Mouse (Mus musculus) liver, adult 2 months (tissue): ENCODE data around the gene Gm5737. TPM values are rescaled to one million over a fixed set of nuclear protein-coding genes. Genes with fewer than 3 reads are reported as not detected.

ENCODE experiments used
- DNase-seq: peaks from one replicate; pipeline ENCODE4 v3.0.0-alpha.2; 2011; ENCODE audit warnings: low read depth, low spot score; ENCODE audit errors: extremely low read depth
- H3K27ac ChIP-seq: fragments of 200-500 bp; replicated peaks from 2 replicates; pipeline ENCODE4 v1.5.1; 2012; ENCODE audit warnings: low read depth, mild to moderate bottlenecking, control low read depth, inconsistent platforms, low read length; ENCODE audit not compliant: insufficient read depth
- H3K27me3 ChIP-seq: fragments of 200-500 bp; 2 replicates; pipeline ENCODE4 v1.6.1; 2012; ENCODE audit warnings: mild to moderate bottlenecking, moderate library complexity, low read length, inconsistent platforms; ENCODE audit not compliant: control insufficient read depth, insufficient read depth
- H3K36me3 ChIP-seq: fragments of 200-500 bp; 2 replicates; pipeline ENCODE4 v1.6.1; 2012; ENCODE audit warnings: low read length, inconsistent platforms; ENCODE audit not compliant: control insufficient read depth, insufficient read depth
- H3K4me1 ChIP-seq: fragments of 200-500 bp; 2 replicates; pipeline ENCODE4 v1.6.1; 2011; ENCODE audit warnings: low read length; ENCODE audit not compliant: control insufficient read depth, insufficient read depth
- H3K4me3 ChIP-seq: fragments of 200-500 bp; 2 replicates; pipeline ENCODE4 v1.5.1; 2011; ENCODE audit warnings: low read depth, mild to moderate bottlenecking, control low read depth, low read length, moderate library complexity; ENCODE audit not compliant: insufficient read depth
- H3K79me2 ChIP-seq: fragments of 200-500 bp; 2 replicates; pipeline ENCODE4 v1.6.1; 2012; ENCODE audit warnings: inconsistent platforms, mild to moderate bottlenecking, low read length, moderate library complexity; ENCODE audit not compliant: control insufficient read depth, insufficient read depth
- H3K9ac ChIP-seq: fragments of 200-500 bp; 2 replicates; pipeline ENCODE4 v1.6.1; 2012; ENCODE audit warnings: low read depth, mild to moderate bottlenecking, control low read depth, inconsistent platforms, low read length
- CTCF ChIP-seq: fragments of 200-500 bp; IDR thresholded peaks from 2 replicates; pipeline ENCODE4 v1.5.1; 2011; ENCODE audit warnings: low read depth, low read length, control low read depth
- POLR2A ChIP-seq: fragments of 200-500 bp; IDR thresholded peaks from 2 replicates; pipeline ENCODE4 v1.6.1; 2011; ENCODE audit warnings: low read length, control low read depth; ENCODE audit not compliant: insufficient read depth; ENCODE audit errors: extremely low read depth
- WGBS: fragments of 180-500 bp; shearing (Covaris S2); methylation state at CpG from one replicate; pipeline ENCODE4 v1.1.7; 2018; 5-methylcytosine and 5-hydroxymethylcytosine counted together
- polyA plus RNA-seq: library from polyadenylated mRNA; depleted of rRNA; stranded (reverse); fragments of >200 nt; gene quantifications from 2 replicates; pipeline ENCODE4 v1.2.3, GENCODE M21; 2012; rRNA removed
- total RNA-seq: library from RNA; depleted of rRNA; stranded (reverse); fragments of >200 nt; gene quantifications from 2 replicates; pipeline ENCODE4 v1.2.3, GENCODE M21; 2014; rRNA removed

Gm5737 gene
- total RNA-seq (not detected in 2 replicates), polyA plus RNA-seq (not detected in 2 replicates)

DNA sequence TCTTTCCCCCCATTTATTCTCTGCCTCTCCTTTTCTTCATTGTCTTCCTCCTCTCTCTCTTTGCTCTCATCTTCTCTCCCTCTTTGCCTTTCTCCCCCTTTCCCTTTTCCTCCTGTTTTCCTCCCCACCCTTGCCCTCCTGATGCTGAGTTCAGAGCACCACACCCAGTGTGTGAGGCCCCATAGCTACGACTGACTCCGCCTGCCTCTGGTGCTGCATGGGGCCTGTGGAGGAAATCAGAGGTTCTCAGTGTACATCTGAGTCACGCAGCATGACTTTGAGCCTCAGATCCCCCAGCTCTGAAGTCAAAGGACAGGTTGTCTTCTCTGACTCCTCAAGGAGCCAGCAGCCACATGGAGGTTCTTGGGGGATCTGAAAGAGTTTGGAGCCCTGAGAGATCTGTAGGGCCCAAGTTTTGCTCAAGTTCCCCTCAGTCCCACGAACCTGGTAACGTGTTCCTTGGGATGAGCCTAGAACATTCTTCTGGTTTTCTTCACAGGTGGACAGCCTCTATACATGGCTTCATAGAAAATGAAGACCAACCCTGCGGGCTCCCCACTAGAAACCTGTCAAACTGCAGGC, at the start of gene Gm5737:
Gm5737 (plus strand) TSS at position 532 of the 582 bp plus-strand sequence.
- WGBS: 82% methylated on average over 6 of the region's 6 CpGs
- no peaks in the 10 kb centered on the region for H3K36me3 ChIP-seq
- H3K79me2 ChIP-seq: no peaks in the 10 kb centered on the region
- no peak for DNase-seq
- no peak within 1 kb of the TSS for H3K4me3 ChIP-seq
- H3K4me1 ChIP-seq: no peaks in the 10 kb centered on the region
- TF ChIP-seq CTCF: no peak
- no peak for TF ChIP-seq POLR2A
- 0 out of 2 replicates have a peak, but pooled peaks cover 3% of the 10 kb centered on the region for H3K27me3 ChIP-seq
- H3K9ac ChIP-seq: no peak within 1 kb of the TSS
- no peak within 1 kb of the TSS for H3K27ac ChIP-seq

DNA sequence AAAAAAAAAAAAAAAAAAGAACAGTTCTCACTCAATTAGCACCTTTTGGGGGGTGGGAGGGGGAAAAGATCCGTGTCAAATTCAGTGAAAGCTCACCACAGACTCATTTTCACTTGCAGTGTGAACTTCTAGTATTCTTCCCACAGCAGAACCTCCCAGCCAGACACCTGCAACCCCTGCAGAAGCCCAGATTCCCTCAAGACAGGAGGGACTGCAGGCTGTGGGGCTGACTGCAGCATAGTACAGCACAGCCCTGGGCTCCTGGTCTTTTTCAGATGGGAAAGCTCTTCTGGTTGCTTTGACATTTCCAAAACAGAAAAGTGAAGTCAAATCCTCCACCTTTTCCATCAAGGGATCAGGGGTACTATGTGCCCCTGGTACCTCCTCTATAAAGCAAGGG, 44.8 kb upstream of the Gm5737 start:
- DNase-seq: no peak
- no peak overlapping the region for H3K4me3 ChIP-seq
- no peak overlapping the region for H3K27ac ChIP-seq
- no peak for TF ChIP-seq POLR2A
- no peak for TF ChIP-seq CTCF
- WGBS: 8% methylated on average over 1 of the region's 1 CpGs
- H3K4me1 ChIP-seq: no peaks in the 10 kb centered on the region
- H3K79me2 ChIP-seq: no peaks in the 10 kb centered on the region
- no peaks in the 10 kb centered on the region for H3K27me3 ChIP-seq
- H3K36me3 ChIP-seq: no peaks in the 10 kb centered on the region
- no peak overlapping the region for H3K9ac ChIP-seq

DNA sequence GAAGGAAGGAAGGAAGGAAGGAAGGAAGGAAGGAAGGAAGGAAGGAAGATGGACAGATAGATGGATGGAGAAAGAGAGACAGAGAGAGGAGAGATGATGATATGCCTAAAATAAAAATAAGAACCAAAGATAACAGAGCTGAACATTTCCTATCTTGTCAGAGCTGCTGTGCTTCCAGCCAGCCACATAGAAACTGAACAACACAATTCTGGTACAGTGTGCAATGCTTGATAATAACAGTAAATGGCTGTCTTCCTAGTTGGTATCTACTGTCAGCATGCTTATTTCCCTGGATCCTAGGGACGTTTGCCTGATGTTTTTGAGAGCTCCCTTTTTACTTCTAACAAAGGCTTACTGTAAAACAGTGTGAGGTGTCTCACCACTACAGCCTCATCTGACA, 40.8 kb upstream of the Gm5737 start:
- Histone ChIP-seq H3K79me2 (no peaks in the 10 kb centered on the region), H3K27me3 (no peaks in the 10 kb centered on the region), H3K27ac (no peak overlapping the region), H3K9ac (no peak overlapping the region), H3K4me1 (no peaks in the 10 kb centered on the region), H3K4me3 (no peak overlapping the region), H3K36me3 (no peaks in the 10 kb centered on the region)
- 48% methylated on average over 1 of the region's 1 CpGs for WGBS
- TF ChIP-seq POLR2A: no peak
- TF ChIP-seq CTCF: no peak
- no peak for DNase-seq

DNA sequence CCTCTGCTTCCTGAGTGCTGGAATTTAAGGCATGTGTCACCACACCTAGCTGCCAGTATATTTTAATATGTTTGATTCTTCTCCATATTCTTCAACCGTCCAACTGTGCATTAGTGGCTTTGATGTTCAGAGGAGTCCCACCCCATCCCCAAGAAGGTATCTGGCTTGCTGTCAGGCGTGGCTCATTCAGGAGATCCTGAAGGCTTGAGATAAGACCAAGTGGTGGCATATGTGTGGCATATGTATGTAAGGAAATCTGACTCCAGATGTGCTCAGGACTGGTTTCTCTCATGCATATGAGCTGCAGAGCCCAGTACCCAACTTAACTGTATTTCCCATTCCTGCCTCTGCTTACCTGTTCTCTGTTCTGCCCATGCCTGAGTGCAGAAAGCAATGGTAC, 34.2 kb upstream of the Gm5737 start:
- Histone ChIP-seq H3K79me2 (no peaks in the 10 kb centered on the region), H3K9ac (no peak overlapping the region), H3K36me3 (no peaks in the 10 kb centered on the region), H3K4me3 (no peak overlapping the region), H3K27ac (no peak overlapping the region), H3K4me1 (no peaks in the 10 kb centered on the region), H3K27me3 (0 out of 2 replicates have a peak, but pooled peaks cover 3% of the 10 kb centered on the region)
- no peak for DNase-seq
- WGBS: 59% methylated on average over 2 of the region's 2 CpGs
- TF ChIP-seq POLR2A (no peak), CTCF (no peak)

DNA sequence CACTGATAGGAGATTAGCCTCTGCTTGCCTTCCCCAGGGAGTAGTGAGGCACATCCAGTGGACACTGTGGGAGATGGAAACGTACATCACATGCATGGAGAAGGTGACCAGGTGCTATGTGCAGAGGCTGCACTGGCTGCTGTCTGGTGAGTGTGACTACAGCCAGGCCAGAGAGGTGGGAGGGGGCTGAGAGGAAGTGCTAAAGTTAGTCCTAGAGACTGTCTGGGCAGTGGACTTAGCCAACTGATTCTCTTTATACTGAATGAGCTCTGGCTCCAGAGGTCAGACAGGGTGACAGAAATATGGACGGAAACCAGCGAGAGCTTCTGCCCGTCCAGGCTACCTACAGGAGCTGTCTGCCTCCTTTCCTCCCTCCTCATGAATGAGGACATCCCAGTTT, 16.6 kb upstream of the Gm5737 start:
- no peaks in the 10 kb centered on the region for H3K4me1 ChIP-seq
- DNase-seq: no peak
- H3K79me2 ChIP-seq: no peaks in the 10 kb centered on the region
- no peaks in the 10 kb centered on the region for H3K36me3 ChIP-seq
- H3K27me3 ChIP-seq: no peaks in the 10 kb centered on the region
- H3K4me3 ChIP-seq: no peak overlapping the region
- no peak overlapping the region for H3K27ac ChIP-seq
- H3K9ac ChIP-seq: no peak overlapping the region
- WGBS: 77% methylated on average over 4 of the region's 4 CpGs
- no peak for TF ChIP-seq POLR2A
- no peak for TF ChIP-seq CTCF

DNA sequence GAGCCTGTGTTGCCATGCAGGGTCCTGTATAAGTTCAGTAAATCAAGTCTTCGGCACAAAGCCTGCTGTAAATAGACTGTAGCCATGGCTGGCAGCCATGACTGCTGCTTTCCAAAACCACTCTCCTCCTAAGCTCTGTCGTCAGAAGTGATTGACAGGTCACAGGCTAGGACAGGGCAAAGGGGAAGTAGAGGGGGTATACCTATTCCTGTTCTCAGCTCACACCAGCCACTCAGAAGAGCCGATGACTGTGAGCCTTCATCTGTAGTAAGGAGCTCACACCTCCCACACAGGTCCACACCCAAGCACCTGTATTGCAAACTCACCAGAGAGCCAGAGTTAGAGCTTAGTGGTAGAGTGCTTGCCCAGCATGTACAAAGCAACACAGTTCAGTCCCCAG, 15.8 kb upstream of the Gm5737 start:
- Histone ChIP-seq H3K4me1 (no peaks in the 10 kb centered on the region), H3K27ac (no peak overlapping the region), H3K4me3 (no peak overlapping the region), H3K79me2 (no peaks in the 10 kb centered on the region), H3K27me3 (no peaks in the 10 kb centered on the region), H3K9ac (no peak overlapping the region), H3K36me3 (no peaks in the 10 kb centered on the region)
- 71% methylated on average over 3 of the region's 3 CpGs for WGBS
- TF ChIP-seq CTCF (no peak), POLR2A (no peak)
- DNase-seq: no peak
